Mouse (Mus musculus): ENCODE results near the gene Gm5460. TPM values are rescaled to one million over a fixed set of nuclear protein-coding genes. Genes with fewer than 3 reads are reported as not detected.

Gm5460 gene
- polyA plus RNA-seq (2016; fragmentation: Nextera tagmentation; extraction: Ambion mirVana), result not detected in 2 replicates

DNA sequence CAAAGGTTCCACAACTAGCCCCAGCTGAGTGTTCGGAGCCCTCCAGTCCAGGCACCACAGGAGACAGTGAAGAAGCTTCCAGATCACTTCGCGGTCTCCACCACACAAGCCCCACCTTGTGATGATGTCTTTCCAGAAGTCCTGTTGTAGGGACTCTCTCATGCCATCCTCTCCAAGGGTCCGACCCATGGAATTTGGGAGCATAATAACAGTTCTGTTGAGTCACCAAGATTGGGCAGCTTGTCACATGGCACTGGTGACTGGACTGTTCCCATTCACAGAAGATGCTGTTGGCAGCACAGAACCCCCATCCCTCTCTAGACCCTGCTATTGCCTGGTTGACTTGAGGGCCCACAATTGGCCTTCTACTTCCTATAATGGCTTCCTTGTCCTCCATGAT lies at the start of gene Gm5460:
TSS of gene Gm5460 (plus strand) at position 378 of the 400 bp plus-strand sequence.
- no peaks in the 10 kb centered on the region for H3K4me1 ChIP-seq
- no peak for ATAC-seq (ENCODE audit: insufficient number of reproducible peaks, insufficient read depth, low FRiP score, low TSS enrichment)
- H3K9me3 ChIP-seq, result no peaks in the 10 kb centered on the region
- no peak within 1 kb of the TSS for H3K4me3 ChIP-seq
- no peaks in the 10 kb centered on the region for H3K27me3 ChIP-seq
- H3K36me3 ChIP-seq, result no peaks in the 10 kb centered on the region
- no peak within 1 kb of the TSS for H3K4me2 ChIP-seq (replicated peaks)
- WGBS, result 90% methylated on average over 4 of the region's 4 CpGs
- H3K9ac ChIP-seq, result no peak within 1 kb of the TSS
- H3K27ac ChIP-seq, result no peak within 1 kb of the TSS

DNA sequence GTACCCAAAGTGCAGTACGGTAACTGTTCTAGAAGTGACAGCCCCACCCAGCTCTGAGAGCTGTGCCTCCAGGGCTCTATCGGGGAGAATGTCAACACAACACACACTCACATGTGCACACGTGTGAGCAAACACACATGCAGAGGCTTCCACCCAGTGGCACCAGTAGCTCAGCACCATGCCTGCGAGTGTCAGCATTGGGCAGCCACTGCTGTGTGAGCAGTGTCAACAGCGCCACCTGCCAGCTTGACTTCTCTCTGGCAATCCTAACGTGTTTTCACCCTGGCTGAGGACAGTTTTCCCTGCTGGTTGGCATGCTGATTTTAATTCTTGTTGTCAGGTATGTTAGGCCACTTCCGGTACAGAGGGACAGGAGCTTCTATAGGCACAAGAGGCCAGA lies 43.9 kb upstream of the Gm5460 start:
- H3K4me1 ChIP-seq, result no peaks in the 10 kb centered on the region
- H3K9me3 ChIP-seq, result no peaks in the 10 kb centered on the region
- no peaks in the 10 kb centered on the region for H3K27me3 ChIP-seq
- no peak overlapping the region for H3K4me2 ChIP-seq (replicated peaks)
- no peak overlapping the region for H3K4me3 ChIP-seq
- no peak overlapping the region for H3K9ac ChIP-seq
- ATAC-seq (ENCODE audit: insufficient number of reproducible peaks, insufficient read depth, low FRiP score, low TSS enrichment), result 0 out of 2 replicates have a peak, but pooled peaks have one; percentile 22
- WGBS, result 45% methylated on average over 7 of the region's 7 CpGs
- no peak overlapping the region for H3K27ac ChIP-seq
- no peaks in the 10 kb centered on the region for H3K36me3 ChIP-seq

DNA sequence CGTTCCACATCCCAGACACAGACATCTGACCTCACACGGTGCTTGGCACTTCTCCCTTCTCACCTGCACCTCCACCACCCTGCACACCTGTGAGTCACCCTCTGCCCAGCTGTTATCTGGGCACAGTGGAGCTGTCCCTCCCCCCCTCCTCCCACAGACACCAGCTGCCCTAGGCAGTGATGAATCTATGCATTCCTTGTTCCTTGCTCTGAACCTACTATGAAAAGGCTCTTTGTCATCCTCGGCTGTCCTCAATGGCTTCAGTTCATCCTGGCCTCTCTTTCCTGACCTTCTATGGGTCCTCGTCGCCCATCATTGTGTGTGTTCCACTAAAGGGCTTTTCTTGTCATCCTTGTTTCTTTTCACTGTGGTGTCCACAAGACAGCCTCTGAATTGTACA lies 41.8 kb upstream of the Gm5460 start:
- Histone ChIP-seq H3K4me1 (no peaks in the 10 kb centered on the region), H3K4me3 (no peak overlapping the region), H3K27ac (no peak overlapping the region), H3K9me3 (no peaks in the 10 kb centered on the region), H3K36me3 (no peaks in the 10 kb centered on the region), H3K4me2 (replicated peaks) (no peak overlapping the region), H3K9ac (no peak overlapping the region), H3K27me3 (peaks cover 7% of the 10 kb centered on the region; the same call in 1 of the 2 replicates)
- ATAC-seq (ENCODE audit: insufficient number of reproducible peaks, insufficient read depth, low FRiP score, low TSS enrichment), result no peak
- 25% methylated on average over 5 of the region's 5 CpGs for WGBS

DNA sequence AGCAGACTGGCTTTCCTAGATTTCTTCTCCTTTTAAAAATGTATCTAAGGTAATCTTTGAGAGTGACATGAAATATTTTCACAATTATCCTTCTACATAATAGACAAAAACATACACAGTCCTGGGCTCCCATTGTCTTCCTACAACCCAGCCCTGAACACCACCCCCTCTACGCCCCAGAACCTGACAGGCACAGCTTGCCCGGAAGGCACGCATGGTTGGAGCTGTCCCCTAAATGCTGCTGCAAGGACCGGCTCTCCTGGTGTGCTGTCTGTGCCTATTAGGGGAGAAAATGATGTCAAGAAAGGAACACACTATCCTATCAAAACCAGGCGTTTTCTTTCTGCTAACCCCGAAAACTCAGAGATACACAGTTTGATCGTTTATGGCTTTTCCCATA lies 38.8 kb upstream of the Gm5460 start:
- peaks cover 7% of the 10 kb centered on the region; the same call in 1 of the 2 replicates for H3K27me3 ChIP-seq
- 0 out of 2 replicates have a peak overlapping the region, but pooled peaks have one; percentile 68 for H3K4me2 ChIP-seq (replicated peaks)
- no peaks in the 10 kb centered on the region for H3K9me3 ChIP-seq
- H3K4me1 ChIP-seq, result no peaks in the 10 kb centered on the region
- H3K36me3 ChIP-seq, result no peaks in the 10 kb centered on the region
- H3K27ac ChIP-seq, result no peak overlapping the region
- no peak for ATAC-seq (ENCODE audit: insufficient number of reproducible peaks, insufficient read depth, low FRiP score, low TSS enrichment)
- H3K9ac ChIP-seq, result no peak overlapping the region
- WGBS, result 15% methylated on average over 7 of the region's 7 CpGs
- no peak overlapping the region for H3K4me3 ChIP-seq

DNA sequence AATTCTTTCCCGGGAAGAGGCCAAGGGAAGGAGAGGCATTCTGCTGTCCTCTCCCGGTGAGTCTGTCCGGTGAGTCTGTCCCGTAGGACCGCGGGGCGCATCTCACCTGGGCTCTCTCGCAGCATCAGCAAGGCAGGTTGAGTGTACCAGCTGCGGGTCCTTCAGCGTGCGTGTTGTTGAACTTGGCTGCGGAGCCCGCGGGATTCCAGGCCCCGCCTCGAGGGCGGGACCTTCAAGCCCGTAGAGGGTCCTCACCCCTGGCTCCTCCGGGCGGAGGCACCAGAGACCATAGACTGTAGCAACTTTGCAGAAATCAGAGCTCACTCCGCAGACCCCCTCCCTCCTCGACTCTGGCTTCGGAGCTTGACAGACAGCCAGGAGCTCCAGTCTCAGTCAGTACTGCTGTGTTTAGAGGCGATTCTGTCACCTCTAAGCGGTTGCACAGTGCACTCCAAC lies 37.9 kb upstream of the Gm5460 start, which contains the start of gene Zfp488:
TSS of gene Zfp488 (minus strand) at position 161 of the 456 bp plus-strand sequence.
- ATAC-seq (ENCODE audit: insufficient number of reproducible peaks, insufficient read depth, low FRiP score, low TSS enrichment), result peak; percentile 79
- H3K36me3 ChIP-seq, result no peaks in the 10 kb centered on the region
- H3K27ac ChIP-seq, result no peak within 1 kb of the TSS
- 2% methylated on average over 25 of the region's 25 CpGs for WGBS
- H3K9ac ChIP-seq, result peak within 1 kb of the TSS; percentile 44; the same call in 1 of the 2 replicates
- H3K4me3 ChIP-seq, result peak within 1 kb of the TSS; percentile 38
- H3K9me3 ChIP-seq, result no peaks in the 10 kb centered on the region
- H3K4me1 ChIP-seq, result no peaks in the 10 kb centered on the region
- peak within 1 kb of the TSS; percentile 68 for H3K4me2 ChIP-seq (replicated peaks)
- peaks cover 7% of the 10 kb centered on the region; the same call in 1 of the 2 replicates for H3K27me3 ChIP-seq

DNA sequence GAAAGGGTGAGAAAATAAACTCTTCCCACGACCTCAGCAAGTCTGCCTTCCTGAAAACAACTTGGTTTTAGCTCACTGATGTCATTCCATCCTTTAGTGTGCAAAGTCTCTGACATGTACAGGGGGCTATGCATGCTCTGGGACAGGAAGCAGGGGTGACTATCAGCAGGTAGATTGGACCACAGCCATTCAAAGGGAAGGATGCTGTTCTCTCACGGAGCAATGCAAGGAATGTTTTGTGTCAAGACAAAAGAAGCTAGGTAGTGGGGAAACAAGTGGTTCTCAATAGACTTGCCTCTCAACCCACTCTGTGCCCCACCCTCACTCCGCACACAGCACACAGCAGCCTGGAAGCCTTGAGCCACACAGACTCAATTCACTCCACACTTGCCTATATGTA lies 27.4 kb upstream of the Gm5460 start:
- WGBS, result 57% methylated on average over 3 of the region's 3 CpGs
- H3K4me2 ChIP-seq (replicated peaks), result no peak overlapping the region

DNA sequence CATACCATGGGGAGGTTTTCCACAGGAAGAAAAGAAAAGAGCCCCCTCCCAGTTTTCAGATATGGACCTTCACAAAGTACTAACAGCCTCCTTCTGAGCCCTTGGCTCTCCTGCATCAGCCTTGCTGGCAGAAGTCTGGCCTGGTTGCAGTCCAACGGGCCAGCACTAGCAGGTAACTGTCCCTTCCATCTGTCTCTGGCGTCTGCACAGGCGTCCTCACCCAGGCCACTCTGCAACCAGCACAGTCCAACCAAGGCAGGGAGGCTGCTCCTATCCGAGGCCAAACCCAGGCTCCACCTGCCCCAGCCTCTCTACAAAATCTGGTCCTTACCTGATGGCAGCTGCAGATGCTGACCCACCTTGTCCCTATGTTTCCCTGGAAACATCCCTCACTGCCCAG lies 24.6 kb upstream of the Gm5460 start:
- Histone ChIP-seq H3K9ac (no peak overlapping the region), H3K4me1 (no peaks in the 10 kb centered on the region), H3K4me3 (no peak overlapping the region), H3K9me3 (no peaks in the 10 kb centered on the region), H3K27me3 (0 out of 2 replicates have a peak, but pooled peaks cover 3% of the 10 kb centered on the region), H3K27ac (no peak overlapping the region), H3K4me2 (replicated peaks) (no peak overlapping the region), H3K36me3 (no peaks in the 10 kb centered on the region)
- ATAC-seq (ENCODE audit: insufficient number of reproducible peaks, insufficient read depth, low FRiP score, low TSS enrichment), result no peak
- 75% methylated on average over 4 of the region's 4 CpGs for WGBS

More for the DNA sequence above, 27.4 kb upstream of the Gm5460 start:
- H3K36me3 ChIP-seq, result no peaks in the 10 kb centered on the region
- H3K9me3 ChIP-seq, result no peaks in the 10 kb centered on the region
- 0 out of 2 replicates have a peak, but pooled peaks cover 3% of the 10 kb centered on the region for H3K27me3 ChIP-seq
- H3K27ac ChIP-seq, result no peak overlapping the region
- no peak for ATAC-seq (ENCODE audit: insufficient number of reproducible peaks, insufficient read depth, low FRiP score, low TSS enrichment)
- H3K4me3 ChIP-seq, result no peak overlapping the region
- no peaks in the 10 kb centered on the region for H3K4me1 ChIP-seq
- H3K9ac ChIP-seq, result no peak overlapping the region

DNA sequence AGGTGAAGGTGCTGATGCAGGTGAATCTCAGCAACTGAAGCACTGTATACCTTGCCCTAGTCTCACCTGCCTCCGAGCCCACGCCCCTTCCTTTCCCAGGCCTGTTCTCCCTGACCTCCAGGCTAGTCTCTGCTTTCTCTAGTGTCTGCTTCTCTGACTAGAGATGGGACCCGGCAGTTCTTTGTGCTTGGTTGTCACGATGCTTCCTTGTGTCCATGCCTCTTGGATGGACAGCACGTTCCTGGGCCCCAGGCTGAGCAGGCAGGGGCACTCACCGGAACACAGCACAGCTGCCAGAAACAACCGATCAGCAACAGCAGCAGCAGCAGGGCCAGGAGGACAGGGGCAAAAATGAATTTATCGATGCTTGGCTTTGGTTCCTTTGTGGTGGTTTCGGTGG lies 23.5 kb upstream of the Gm5460 start:
- Histone ChIP-seq H3K36me3 (no peaks in the 10 kb centered on the region), H3K9me3 (no peaks in the 10 kb centered on the region), H3K27ac (no peak overlapping the region), H3K4me2 (replicated peaks) (no peak overlapping the region), H3K4me1 (0 out of 2 replicates have a peak, but pooled peaks cover 3% of the 10 kb centered on the region), H3K9ac (no peak overlapping the region), H3K4me3 (no peak overlapping the region), H3K27me3 (0 out of 2 replicates have a peak, but pooled peaks cover 3% of the 10 kb centered on the region)
- WGBS, result 88% methylated on average over 9 of the region's 9 CpGs
- ATAC-seq (ENCODE audit: insufficient number of reproducible peaks, insufficient read depth, low FRiP score, low TSS enrichment), result no peak

DNA sequence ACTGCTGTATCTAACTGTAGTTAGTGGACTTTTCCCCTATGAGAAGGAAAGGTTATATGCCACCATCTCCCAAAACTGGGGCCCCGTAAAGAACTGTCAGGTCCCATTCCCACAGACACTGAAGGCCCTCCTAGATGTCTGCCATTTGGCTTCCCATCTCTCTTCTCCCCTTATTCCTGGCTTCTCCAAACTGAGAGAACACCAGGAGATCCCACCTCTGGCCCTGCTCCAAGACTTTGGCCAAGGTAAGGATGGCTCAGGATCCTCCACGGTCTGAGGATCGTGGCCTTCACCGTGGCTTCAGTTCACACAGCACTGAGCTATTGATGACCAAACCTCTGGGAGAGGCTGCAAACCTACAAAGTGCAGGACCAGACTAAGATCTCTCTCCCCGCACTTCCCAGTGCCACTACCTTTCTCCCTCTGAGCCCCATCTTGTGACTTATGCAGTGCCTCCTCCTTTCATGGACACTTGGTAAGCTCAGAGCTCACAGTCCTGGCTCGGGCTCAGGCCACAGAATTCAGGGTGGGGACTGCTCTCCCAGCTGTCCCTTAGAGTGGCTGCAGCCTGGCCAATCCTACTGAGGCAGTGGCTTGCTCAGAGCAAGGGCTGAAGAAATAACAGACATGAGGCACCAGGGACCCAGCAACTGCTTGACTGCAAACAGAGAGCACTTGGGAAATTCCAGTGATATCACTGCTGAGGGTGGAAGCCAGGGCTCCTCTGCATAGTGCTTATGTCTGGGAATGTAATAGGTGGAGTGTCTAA lies 22.9 kb upstream of the Gm5460 start:
- no peak overlapping the region for H3K4me2 ChIP-seq (replicated peaks)
- ATAC-seq (ENCODE audit: insufficient number of reproducible peaks, insufficient read depth, low FRiP score, low TSS enrichment), result no peak
- H3K27ac ChIP-seq, result no peak overlapping the region
- H3K9me3 ChIP-seq, result no peaks in the 10 kb centered on the region
- H3K27me3 ChIP-seq, result 0 out of 2 replicates have a peak, but pooled peaks cover 3% of the 10 kb centered on the region
- no peaks in the 10 kb centered on the region for H3K36me3 ChIP-seq
- 0 out of 2 replicates have a peak, but pooled peaks cover 3% of the 10 kb centered on the region for H3K4me1 ChIP-seq
- no peak overlapping the region for H3K4me3 ChIP-seq
- WGBS, result 91% methylated on average over 6 of the region's 6 CpGs
- H3K9ac ChIP-seq, result no peak overlapping the region

DNA sequence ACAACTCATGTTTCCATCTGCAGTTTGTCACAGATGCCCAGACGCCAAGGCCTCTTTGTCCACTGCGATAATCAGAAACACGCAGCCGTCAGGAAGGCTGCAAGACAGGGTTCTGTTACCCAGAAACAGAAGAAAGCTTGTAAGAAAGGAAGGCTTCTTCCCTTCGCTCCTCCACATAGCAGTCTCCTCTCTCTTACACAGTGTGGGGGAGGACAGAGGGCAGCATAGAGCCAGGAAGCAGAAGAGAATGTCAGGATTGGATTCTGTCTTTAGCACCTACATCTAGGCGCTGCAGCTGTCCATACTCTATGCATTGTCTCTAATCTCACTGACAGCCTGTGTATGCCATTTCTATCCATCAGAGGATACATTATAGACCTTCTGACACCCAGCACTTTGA lies 19.1 kb upstream of the Gm5460 start:
- Histone ChIP-seq H3K9me3 (no peaks in the 10 kb centered on the region), H3K4me1 (0 out of 2 replicates have a peak, but pooled peaks cover 3% of the 10 kb centered on the region), H3K9ac (no peak overlapping the region), H3K27me3 (peaks cover 3% of the 10 kb centered on the region; the same call in 1 of the 2 replicates), H3K4me2 (replicated peaks) (no peak overlapping the region), H3K4me3 (no peak overlapping the region), H3K27ac (no peak overlapping the region), H3K36me3 (no peaks in the 10 kb centered on the region)
- ATAC-seq (ENCODE audit: insufficient number of reproducible peaks, insufficient read depth, low FRiP score, low TSS enrichment), result no peak
- WGBS, result 38% methylated on average over 6 of the region's 6 CpGs

DNA sequence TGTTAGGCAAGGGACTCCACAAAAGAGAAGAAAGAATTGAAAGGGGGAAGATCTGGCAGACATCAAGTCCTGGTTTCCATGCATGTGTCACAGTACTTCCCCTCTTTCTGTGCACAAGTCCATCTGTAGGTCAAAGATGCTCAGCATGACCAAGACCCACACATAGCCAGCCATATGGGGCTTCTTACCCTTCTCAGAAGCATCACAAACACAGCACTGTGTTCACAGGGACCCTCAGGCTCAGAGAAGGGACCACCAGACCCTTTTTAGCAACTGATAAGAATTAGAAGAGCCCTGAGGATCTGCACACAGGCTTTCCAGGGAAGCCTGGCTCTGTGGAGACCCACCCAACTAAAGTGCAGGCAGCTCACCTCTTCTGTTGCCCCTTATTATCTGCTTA lies 16.5 kb upstream of the Gm5460 start:
- no peak overlapping the region for H3K9ac ChIP-seq
- H3K4me3 ChIP-seq, result no peak overlapping the region
- H3K27me3 ChIP-seq, result peaks cover 3% of the 10 kb centered on the region; the same call in 1 of the 2 replicates
- H3K27ac ChIP-seq, result no peak overlapping the region
- no peaks in the 10 kb centered on the region for H3K36me3 ChIP-seq
- 0 out of 2 replicates have a peak, but pooled peaks cover 3% of the 10 kb centered on the region for H3K4me1 ChIP-seq
- ATAC-seq (ENCODE audit: insufficient number of reproducible peaks, insufficient read depth, low FRiP score, low TSS enrichment), result no peak
- H3K9me3 ChIP-seq, result no peaks in the 10 kb centered on the region
- H3K4me2 ChIP-seq (replicated peaks), result no peak overlapping the region

DNA sequence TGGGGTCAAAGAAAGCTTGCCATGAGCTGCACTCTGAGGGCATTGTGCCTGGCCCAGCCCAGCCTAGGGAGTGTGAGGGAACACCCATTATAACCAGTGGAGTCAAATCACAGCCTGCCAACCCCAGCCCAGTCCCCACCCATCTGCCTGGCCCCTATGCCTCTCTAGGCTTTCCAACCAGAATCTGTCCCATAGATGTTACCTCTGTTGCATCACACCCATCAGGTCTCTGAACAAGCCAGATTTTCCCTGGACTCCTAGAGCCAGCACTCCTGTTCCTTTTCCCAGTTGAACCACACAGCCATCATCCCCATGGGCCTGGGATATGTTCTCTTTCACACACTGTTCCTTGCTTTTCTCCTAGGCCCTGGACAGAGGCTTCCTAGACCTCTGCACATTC lies 15.1 kb upstream of the Gm5460 start:
- 0 out of 2 replicates have a peak, but pooled peaks cover 3% of the 10 kb centered on the region for H3K4me1 ChIP-seq
- no peak overlapping the region for H3K27ac ChIP-seq
- no peak overlapping the region for H3K9ac ChIP-seq
- no peaks in the 10 kb centered on the region for H3K9me3 ChIP-seq
- no peak overlapping the region for H3K4me3 ChIP-seq
- H3K4me2 ChIP-seq (replicated peaks), result no peak overlapping the region
- ATAC-seq (ENCODE audit: insufficient number of reproducible peaks, insufficient read depth, low FRiP score, low TSS enrichment), result no peak
- peaks cover 3% of the 10 kb centered on the region; the same call in 1 of the 2 replicates for H3K27me3 ChIP-seq
- H3K36me3 ChIP-seq, result no peaks in the 10 kb centered on the region
